Mouse (Mus musculus) embryonic fibroblast, embryonic 13.5 days (primary cell): Measurements from ENCODE around the gene Gm47996.

Source experiments
- CTCF ChIP-seq: IDR thresholded peaks from 2 replicates; pipeline ENCODE4 v1.5.1; 2011; ENCODE audit warnings: mild to moderate bottlenecking, control low read depth, low read length, moderate library complexity, borderline replicate concordance; ENCODE audit not compliant: insufficient read depth
- POLR2A ChIP-seq: IDR thresholded peaks from 2 replicates; pipeline ENCODE4 v1.6.1; 2011; ENCODE audit warnings: low read depth, mild to moderate bottlenecking, control low read depth, low read length, moderate library complexity

GRCm38 (mm10) chr1:151180167-151180566, 29.8 kb upstream of the Gm47996 start:
- no peak for TF ChIP-seq POLR2A
- TF ChIP-seq CTCF = no peak
